Mouse (Mus musculus) spleen, adult 2 months (tissue): ENCODE measurements around the gene Zfp626. TPM values are rescaled to one million over a fixed set of nuclear protein-coding genes. Genes with fewer than 3 reads are reported as not detected.
"Not testable (repeated sequence)": the region's sequence is repeated elsewhere in the genome, so short reads cannot be mapped to it uniquely, and the experiment has no call there.

ENCODE experiments used
- DNase-seq, 2 experiments: peaks; one replicate each; pipeline versions ENCODE4 v3.0.0 to v3.0.0-alpha.2; 2012 to 2021; ENCODE audit warnings: low spot score in 2 of 2, low read depth in 1 of 2
- H3K27ac ChIP-seq: fragments of 200-500 bp; 2 replicates; pipeline ENCODE4 v1.5.1; 2012; ENCODE audit warnings: low read length, inconsistent platforms; ENCODE audit not compliant: insufficient read depth
- H3K27me3 ChIP-seq: fragments of 200-500 bp; 2 replicates; pipeline ENCODE4 v1.6.1; 2012; ENCODE audit warnings: mild to moderate bottlenecking, moderate library complexity, low read length, inconsistent platforms; ENCODE audit not compliant: control insufficient read depth, insufficient read depth
- H3K36me3 ChIP-seq: fragments of 200-500 bp; 2 replicates; pipeline ENCODE4 v1.6.1; 2012; ENCODE audit warnings: mild to moderate bottlenecking, low read length, inconsistent platforms; ENCODE audit not compliant: control insufficient read depth, insufficient read depth
- H3K4me1 ChIP-seq: fragments of 200-500 bp; 2 replicates; pipeline ENCODE4 v1.6.1; 2011; ENCODE audit warnings: inconsistent platforms; ENCODE audit not compliant: control insufficient read depth, insufficient read depth, insufficient read length
- H3K4me3 ChIP-seq: fragments of 200-500 bp; 2 replicates; pipeline ENCODE4 v1.5.1; 2011; ENCODE audit warnings: mild to moderate bottlenecking, inconsistent platforms; ENCODE audit not compliant: insufficient read depth, insufficient read length; ENCODE audit errors: extremely low read depth
- CTCF ChIP-seq: fragments of 200-500 bp; IDR thresholded peaks from 2 replicates; pipeline ENCODE4 v1.5.1; 2011; ENCODE audit warnings: mild to moderate bottlenecking, inconsistent platforms; ENCODE audit not compliant: insufficient read depth, insufficient read length, insufficient replicate concordance; ENCODE audit errors: extremely low read depth
- POLR2A ChIP-seq: fragments of 200-500 bp; IDR thresholded peaks from 2 replicates; pipeline ENCODE4 v1.6.1; 2011; ENCODE audit warnings: low read depth, low read length, inconsistent platforms
- WGBS: fragments of 180-500 bp; shearing (Covaris S2); methylation state at CpG from one replicate; pipeline ENCODE4 v1.1.7; 2018; 5-methylcytosine and 5-hydroxymethylcytosine counted together
- polyA plus RNA-seq: library from polyadenylated mRNA; depleted of rRNA; stranded (reverse); fragments of >200 nt; gene quantifications from 2 replicates; pipeline ENCODE4 v1.2.3, GENCODE M21; 2012; rRNA removed

The Zfp626 gene
- polyA plus RNA-seq, 1 experiment, result 0.75 TPM

DNA sequence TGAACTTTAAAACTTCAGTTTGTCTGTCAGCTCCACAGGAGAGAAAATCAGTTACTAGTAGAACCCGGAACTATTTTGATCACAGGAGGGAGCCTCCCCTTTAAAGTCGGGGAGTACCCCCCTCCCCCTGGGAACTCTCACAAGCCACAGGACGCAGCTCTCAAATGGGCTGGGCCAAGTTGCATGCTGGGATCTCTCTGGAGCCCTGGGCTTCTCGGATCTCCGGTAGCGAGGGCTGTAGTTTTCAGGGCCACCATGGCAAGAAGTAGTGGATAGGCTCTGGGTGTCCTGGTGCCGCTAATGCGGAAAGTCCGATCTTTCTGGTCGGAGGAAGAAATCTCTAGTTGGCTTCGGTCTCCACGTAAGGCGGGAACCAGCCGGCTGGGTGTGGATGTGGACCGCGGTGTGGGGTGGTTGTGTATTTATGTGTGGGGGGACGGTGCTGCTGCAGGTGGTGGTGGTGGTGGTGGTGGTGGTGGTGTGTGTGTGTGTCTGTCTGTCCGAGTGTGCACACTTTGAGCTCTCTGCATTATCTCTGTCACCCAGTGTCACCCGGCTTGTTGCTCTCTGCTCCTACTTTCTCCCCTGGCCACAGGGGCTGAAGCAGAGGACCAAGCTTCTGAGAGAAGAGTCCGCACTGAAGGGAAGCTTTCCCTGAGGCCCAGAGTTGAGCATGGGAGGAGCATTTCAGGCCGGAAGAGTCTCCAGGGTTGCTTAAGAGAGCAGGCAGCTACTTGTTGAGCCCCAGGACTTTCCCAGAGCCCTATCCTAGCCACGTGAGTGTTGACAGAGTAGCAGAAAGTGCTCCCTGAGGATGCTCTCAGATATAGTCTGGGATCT is 53.6 kb downstream of the Zfp626 start:
- H3K4me3 ChIP-seq, result peak overlapping the region; percentile 88
- no peaks in the 10 kb centered on the region for H3K27me3 ChIP-seq
- WGBS, result under 1% methylated on average over 22 of the region's 22 CpGs
- peaks cover 11% of the 10 kb centered on the region for H3K36me3 ChIP-seq
- peaks cover 6% of the 10 kb centered on the region; the same call in 1 of the 2 replicates for H3K4me1 ChIP-seq
- TF ChIP-seq CTCF (no peak), POLR2A (peak; percentile 24)
- H3K27ac ChIP-seq, result peak overlapping the region; percentile 91
- peak; percentile 63 to 76 for DNase-seq

GRCm38 (mm10) chr7:27862578-27862977 is 55.6 kb downstream of the Zfp626 start:
- not testable (repeated sequence) for DNase-seq

More at GRCm38 (mm10) chr7:27862578-27862977, 55.6 kb downstream of the Zfp626 start:
- not testable (repeated sequence) for H3K4me3 ChIP-seq, H3K27me3 ChIP-seq, H3K4me1 ChIP-seq, H3K27ac ChIP-seq
- 79% methylated on average over 5 of the region's 5 CpGs for WGBS
- H3K36me3 ChIP-seq, result peaks cover 20% of the 10 kb centered on the region

Other genes starting within 250 kb of the Zfp626 start
- gene Akt2, start 215.6 kb upstream of the Zfp626 start, polyA plus RNA-seq, result 48.7 and 48.8 TPM in 2 replicates
- not detected in 2 replicates for gene Ttc9b, start 153.3 kb upstream of the Zfp626 start, polyA plus RNA-seq
- 16.1 and 22.2 TPM in 2 replicates for gene Map3k10, start 132.6 kb upstream of the Zfp626 start, polyA plus RNA-seq
- gene Zfp607b, start 117.9 kb upstream of the Zfp626 start, polyA plus RNA-seq, result 0.06 and 0.13 TPM in 2 replicates
- gene Zfp60, start 75.8 kb upstream of the Zfp626 start, polyA plus RNA-seq, result 1.2 TPM in 2 replicates
- 0.25 and 0.39 TPM in 2 replicates for gene Zfp59, start 31.4 kb downstream of the Zfp626 start, polyA plus RNA-seq
- gene Zfp607a, start 50.3 kb downstream of the Zfp626 start, polyA plus RNA-seq, result 0.54 and 0.88 TPM in 2 replicates
- gene Zfp974, start 122.3 kb downstream of the Zfp626 start, polyA plus RNA-seq, result 0.56 and 1.1 TPM in 2 replicates
- 0.92 and 1.4 TPM in 2 replicates for gene Zfp780b, start 172.0 kb downstream of the Zfp626 start, polyA plus RNA-seq
- 0.40 and 0.63 TPM in 2 replicates for gene Zfp850, start 206.9 kb downstream of the Zfp626 start, polyA plus RNA-seq
- gene Psmc4, start 242.9 kb downstream of the Zfp626 start, polyA plus RNA-seq, result 60.4 and 68.1 TPM in 2 replicates